Mouse (Mus musculus) small intestine, adult 2 months (tissue): Measurements from ENCODE around the gene Gm49388. TPM values are rescaled to one million over a fixed set of nuclear protein-coding genes. Genes with fewer than 3 reads are reported as not detected.

Experiments
- H3K27ac ChIP-seq: fragments of 200-500 bp; 2 replicates; pipeline ENCODE4 v1.5.1; 2012; ENCODE audit warnings: low read depth, low read length, control low read depth, inconsistent platforms; ENCODE audit not compliant: insufficient read depth
- H3K27me3 ChIP-seq: fragments of 200-500 bp; 2 replicates; pipeline ENCODE4 v1.6.1; 2012; ENCODE audit warnings: mild to moderate bottlenecking, moderate library complexity, low read length, inconsistent platforms; ENCODE audit not compliant: control insufficient read depth, insufficient read depth
- H3K36me3 ChIP-seq: fragments of 200-500 bp; 2 replicates; pipeline ENCODE4 v1.6.1; 2012; ENCODE audit warnings: mild to moderate bottlenecking, low read length, control low read depth, inconsistent platforms; ENCODE audit not compliant: control insufficient read depth, insufficient read depth
- H3K4me1 ChIP-seq: fragments of 200-500 bp; 2 replicates; pipeline ENCODE4 v1.6.1; 2012; ENCODE audit warnings: low read length, inconsistent platforms, mixed read lengths; ENCODE audit not compliant: control insufficient read depth, insufficient read depth, insufficient read length
- H3K4me3 ChIP-seq: fragments of 200-500 bp; 2 replicates; pipeline ENCODE4 v1.5.1; 2012; ENCODE audit warnings: low read depth, mild to moderate bottlenecking, control low read depth, inconsistent platforms, low read length, moderate library complexity
- CTCF ChIP-seq: fragments of 200-500 bp; IDR thresholded peaks from 2 replicates; pipeline ENCODE4 v1.5.1; 2012; ENCODE audit warnings: low read depth, mild to moderate bottlenecking, control low read depth, inconsistent platforms, low read length, moderate library complexity, mixed read lengths; ENCODE audit not compliant: insufficient replicate concordance, insufficient read length; ENCODE audit errors: extremely low read depth
- POLR2A ChIP-seq: fragments of 200-500 bp; IDR thresholded peaks from 2 replicates; pipeline ENCODE4 v1.6.1; 2012; ENCODE audit warnings: low read depth, mild to moderate bottlenecking, control low read depth, inconsistent platforms, low read length, moderate library complexity
- WGBS: fragments of 180-500 bp; shearing (Covaris S2); methylation state at CpG from one replicate; pipeline ENCODE4 v1.1.7; 2018; 5-methylcytosine and 5-hydroxymethylcytosine counted together
- polyA plus RNA-seq: library from polyadenylated mRNA; depleted of rRNA; stranded (reverse); fragments of >200 nt; gene quantifications from 2 replicates; pipeline ENCODE4 v1.2.3, GENCODE M21; 2012; rRNA removed

The Gm49388 gene
- 0.39 TPM in 1 of 2 replicates, not detected in the other for polyA plus RNA-seq

DNA sequence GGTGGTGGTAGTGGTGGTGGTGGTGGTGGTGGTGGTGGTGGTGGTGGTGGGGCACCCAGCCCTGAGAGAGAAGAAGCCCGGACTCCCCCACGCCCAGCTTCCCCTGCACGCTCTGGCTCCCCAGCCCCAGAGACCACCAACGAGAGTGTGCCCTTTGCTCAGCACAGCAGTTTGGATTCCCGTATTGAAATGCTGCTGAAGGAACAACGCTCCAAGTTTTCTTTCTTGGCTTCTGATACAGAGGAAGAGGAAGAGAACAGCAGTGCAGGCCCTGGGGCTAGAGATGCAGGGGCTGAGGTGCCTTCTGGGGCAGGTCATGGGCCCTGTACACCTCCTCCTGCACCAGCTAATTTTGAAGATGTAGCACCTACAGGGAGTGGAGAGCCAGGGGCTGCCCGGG lies at the start of gene Gm49388:
TSS of gene Gm49388 (plus strand) at position 301 of the 400 bp plus-strand sequence.
- TF ChIP-seq POLR2A: no peak
- no peak for TF ChIP-seq CTCF
- H3K27ac ChIP-seq: no peak within 1 kb of the TSS
- H3K27me3 ChIP-seq: no peaks in the 10 kb centered on the region
- H3K4me3 ChIP-seq: no peak within 1 kb of the TSS
- H3K36me3 ChIP-seq: peaks cover 80% of the 10 kb centered on the region
- H3K4me1 ChIP-seq: no peaks in the 10 kb centered on the region
- 95% methylated on average over 7 of the region's 7 CpGs for WGBS

DNA sequence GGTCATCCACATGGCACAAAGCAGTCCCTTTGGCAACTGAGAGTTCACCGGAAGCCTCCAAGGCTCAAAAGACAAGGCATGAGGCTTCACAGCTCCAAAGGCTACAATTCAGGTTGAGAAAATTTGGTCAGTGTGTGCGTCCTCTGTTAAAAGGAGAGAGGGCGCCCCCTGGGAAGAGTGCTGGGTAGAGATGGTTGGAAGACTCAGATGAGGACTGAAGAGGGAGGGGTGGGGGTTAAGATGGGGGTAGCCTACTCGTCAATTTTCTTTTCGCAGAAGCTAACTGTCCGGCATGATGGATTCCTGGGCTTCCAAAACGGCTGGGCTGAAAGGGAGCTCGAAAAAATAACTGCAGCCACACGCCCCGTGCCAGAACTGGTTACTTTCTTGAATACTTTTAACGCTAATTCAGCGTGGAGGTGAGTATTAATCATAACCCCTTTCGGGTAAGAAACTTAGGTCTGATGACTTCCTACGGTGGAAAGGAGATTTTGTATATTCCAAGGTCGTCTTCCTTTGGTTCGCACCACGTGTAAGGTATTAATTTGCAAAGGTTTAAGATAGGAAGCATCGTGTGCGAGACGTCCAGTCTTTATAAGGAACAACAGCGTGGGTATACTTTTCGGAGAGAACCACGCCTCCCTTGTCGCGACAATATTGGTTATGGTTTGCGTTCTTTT lies 40.9 kb upstream of the Gm49388 start, which contains the start of gene Fbxl19:
TSS of gene Fbxl19 (plus strand) at position 178 of the 680 bp plus-strand sequence.
- TF ChIP-seq CTCF (peak; percentile 64; the same call in 1 of the 2 replicates), POLR2A (no peak)
- under 1% methylated on average over 26 of the region's 26 CpGs for WGBS
- H3K27ac ChIP-seq: peak within 1 kb of the TSS; percentile 73
- H3K27me3 ChIP-seq: no peaks in the 10 kb centered on the region
- peaks cover 3% of the 10 kb centered on the region; the same call in 1 of the 2 replicates for H3K36me3 ChIP-seq
- peak within 1 kb of the TSS; percentile 96 for H3K4me3 ChIP-seq
- H3K4me1 ChIP-seq: peaks cover 4% of the 10 kb centered on the region; the same call in 1 of the 2 replicates

DNA sequence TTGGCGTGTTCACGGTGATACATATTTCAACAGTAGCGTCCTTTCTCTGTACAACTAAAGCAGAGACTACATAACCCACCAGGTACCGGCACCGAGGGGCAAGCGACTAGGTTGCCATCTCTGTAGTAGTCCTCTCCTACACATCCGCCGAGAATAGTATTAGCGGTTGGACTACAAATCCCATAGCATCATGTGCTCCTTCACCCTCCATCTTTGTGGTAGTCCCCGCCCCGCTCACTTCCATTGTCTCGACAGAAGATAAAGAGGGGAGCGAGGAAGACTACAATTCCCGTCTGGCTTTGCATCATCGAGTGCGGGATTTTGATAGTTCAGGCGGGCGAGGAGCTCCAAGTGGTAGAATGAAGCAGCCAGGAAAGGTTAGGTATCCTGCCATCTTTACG lies 40.2 kb upstream of the Gm49388 start:
- TF ChIP-seq POLR2A: no peak
- 0 out of 2 replicates have a peak, but pooled peaks have one; percentile 6 for TF ChIP-seq CTCF
- H3K36me3 ChIP-seq: peaks cover 10% of the 10 kb centered on the region
- WGBS: under 1% methylated on average over 19 of the region's 19 CpGs
- H3K4me3 ChIP-seq: peak overlapping the region; percentile 96
- peaks cover 4% of the 10 kb centered on the region; the same call in 1 of the 2 replicates for H3K4me1 ChIP-seq
- peak overlapping the region; percentile 73 for H3K27ac ChIP-seq
- H3K27me3 ChIP-seq: no peaks in the 10 kb centered on the region

DNA sequence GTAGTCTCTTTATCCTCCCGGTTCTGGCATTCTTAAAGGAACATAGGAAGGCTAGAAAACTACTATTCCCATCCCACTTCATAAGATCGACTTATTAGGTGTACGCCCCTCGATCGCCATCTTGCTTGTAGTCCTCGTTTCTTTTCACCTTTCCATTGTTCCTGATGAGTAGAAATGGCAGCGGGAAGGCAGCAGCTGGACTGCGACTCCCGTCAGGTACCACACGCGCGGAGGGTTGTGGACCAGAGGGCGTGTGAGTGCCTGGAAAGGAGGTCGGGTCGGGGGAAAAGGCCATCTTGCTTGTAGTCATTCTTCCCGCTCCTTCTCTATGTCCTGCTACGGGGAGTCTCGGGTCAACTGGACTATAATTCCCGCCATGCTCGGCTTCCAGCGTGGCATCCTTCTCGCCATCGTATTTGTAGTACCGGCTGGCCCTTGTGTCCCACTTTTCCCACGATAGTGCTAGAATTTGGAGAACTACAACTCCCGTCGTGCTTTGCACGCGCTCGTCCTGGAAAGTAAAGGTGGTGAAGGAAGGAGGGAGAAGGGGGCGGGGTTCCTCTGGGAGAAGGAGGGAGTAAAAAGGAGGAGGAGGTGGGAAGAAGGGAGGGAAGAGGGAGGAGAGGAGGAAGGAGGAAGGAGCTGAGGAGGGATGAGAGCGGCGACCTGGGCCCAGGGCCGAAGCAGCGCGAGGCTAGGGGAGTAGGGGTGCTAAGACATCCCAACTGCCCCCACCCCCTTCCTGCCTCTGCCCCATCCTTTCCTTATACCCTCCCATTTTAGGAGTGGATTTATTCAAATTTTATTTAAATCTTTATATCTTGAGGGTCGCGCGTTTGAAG lies 39.5 kb upstream of the Gm49388 start:
- peaks cover 4% of the 10 kb centered on the region; the same call in 1 of the 2 replicates for H3K4me1 ChIP-seq
- peak; percentile 60 for TF ChIP-seq POLR2A
- TF ChIP-seq CTCF: no peak
- H3K4me3 ChIP-seq: peak overlapping the region; percentile 96
- WGBS: under 1% methylated on average over 39 of the region's 39 CpGs
- peaks cover 16% of the 10 kb centered on the region for H3K36me3 ChIP-seq
- no peaks in the 10 kb centered on the region for H3K27me3 ChIP-seq
- H3K27ac ChIP-seq: peak overlapping the region; percentile 73

DNA sequence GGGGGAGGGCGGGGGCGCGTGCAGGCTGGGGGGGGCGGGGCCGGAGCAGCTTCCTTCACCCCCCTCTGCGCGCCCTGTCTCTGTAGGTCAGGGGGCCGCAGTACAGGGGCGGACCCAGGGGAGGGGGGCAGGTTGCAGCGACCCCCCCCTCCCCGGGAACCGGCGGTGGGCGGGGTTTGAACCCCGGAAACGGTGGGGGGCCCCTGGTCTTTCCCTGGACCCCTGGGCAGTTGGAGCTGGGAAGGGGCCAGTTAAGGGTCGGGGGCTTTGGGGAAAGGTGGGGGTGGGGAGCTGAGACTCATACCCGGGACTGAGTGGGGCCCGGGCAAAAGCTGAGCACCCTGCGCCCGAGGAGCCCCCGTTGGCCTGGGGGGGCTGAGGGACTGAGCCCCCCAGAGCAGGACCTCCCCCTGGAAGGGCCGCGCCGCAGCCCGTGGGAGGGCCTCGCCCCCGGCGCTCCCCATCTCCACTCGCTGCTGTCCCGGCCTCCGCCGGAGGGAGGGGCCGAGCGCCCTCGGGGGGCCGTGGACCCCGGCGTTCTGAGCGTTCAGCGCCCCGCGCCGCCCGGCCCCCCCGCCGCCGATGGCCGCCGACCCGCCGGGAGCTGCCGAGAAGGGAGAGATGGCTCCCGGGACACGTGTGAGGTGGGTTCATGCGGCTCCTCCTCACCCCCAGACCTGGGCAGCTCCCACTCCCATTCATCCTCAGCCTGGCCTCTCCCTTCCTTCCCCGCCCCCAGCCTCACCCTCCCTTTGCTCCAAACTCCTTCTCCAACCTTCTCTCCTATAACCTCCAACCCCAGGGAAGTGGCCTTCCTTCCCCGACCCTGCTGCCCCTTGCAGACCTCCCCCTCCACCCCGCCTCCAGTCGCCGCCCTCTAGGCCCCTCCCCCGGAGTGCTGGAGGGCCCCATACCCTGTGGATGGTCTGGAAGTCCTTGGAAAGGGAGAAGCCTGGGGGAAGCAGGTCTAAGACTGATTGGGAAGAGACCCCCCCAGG lies 38.6 kb upstream of the Gm49388 start:
- Histone ChIP-seq H3K27ac (no peak overlapping the region), H3K36me3 (peaks cover 24% of the 10 kb centered on the region), H3K27me3 (no peaks in the 10 kb centered on the region), H3K4me3 (peak overlapping the region; percentile 96), H3K4me1 (peaks cover 4% of the 10 kb centered on the region; the same call in 1 of the 2 replicates)
- no peak for TF ChIP-seq POLR2A
- no peak for TF ChIP-seq CTCF
- WGBS: 2% methylated on average over 58 of the region's 62 CpGs

DNA sequence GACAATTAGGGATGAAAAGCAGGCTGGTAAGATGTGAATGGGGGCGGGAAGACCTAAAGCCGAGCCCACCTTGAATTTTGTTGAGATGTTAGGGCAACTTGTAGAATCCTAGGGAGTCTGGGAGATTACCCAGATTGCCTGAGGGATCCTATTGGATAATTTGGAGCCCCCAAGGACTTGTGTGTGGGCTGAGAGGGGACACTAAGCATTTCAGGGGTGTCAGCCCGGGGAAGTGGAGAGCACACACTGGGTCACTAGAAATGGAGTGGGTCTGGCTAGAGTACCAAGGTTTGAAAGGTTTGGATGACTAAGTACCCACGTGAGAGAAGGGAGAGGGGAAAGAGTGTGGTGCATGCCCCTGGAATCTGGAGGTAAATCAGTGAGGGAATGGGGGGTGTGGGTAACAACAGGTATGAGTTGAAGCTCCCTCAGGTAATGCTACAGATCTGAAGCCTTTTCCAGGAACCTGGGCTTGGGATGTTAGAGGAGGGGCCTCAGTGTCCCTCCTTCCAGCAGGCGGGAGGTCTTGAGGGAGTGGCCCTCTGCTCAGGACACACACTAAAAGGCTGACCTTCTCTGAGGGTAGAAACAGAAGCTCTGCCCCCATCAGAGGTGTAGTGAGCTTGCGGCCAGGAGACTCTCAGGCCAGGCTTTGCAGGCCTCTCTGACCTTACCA lies 37.7 kb upstream of the Gm49388 start:
- no peak for TF ChIP-seq CTCF
- TF ChIP-seq POLR2A: no peak
- Histone ChIP-seq H3K36me3 (peaks cover 32% of the 10 kb centered on the region), H3K27me3 (no peaks in the 10 kb centered on the region), H3K27ac (no peak overlapping the region), H3K4me1 (peaks cover 4% of the 10 kb centered on the region; the same call in 1 of the 2 replicates), H3K4me3 (no peak overlapping the region)
- WGBS: 77% methylated on average over 6 of the region's 6 CpGs
